Mouse (Mus musculus): ENCODE measurements around the gene Kdm5a. TPM values are rescaled to one million over a fixed set of nuclear protein-coding genes. Genes with fewer than 3 reads are reported as not detected.

Kdm5a gene
- total and polyA plus RNA-seq, 2 experiments from 2014 or later, result 23.0 to 23.4 TPM

DNA sequence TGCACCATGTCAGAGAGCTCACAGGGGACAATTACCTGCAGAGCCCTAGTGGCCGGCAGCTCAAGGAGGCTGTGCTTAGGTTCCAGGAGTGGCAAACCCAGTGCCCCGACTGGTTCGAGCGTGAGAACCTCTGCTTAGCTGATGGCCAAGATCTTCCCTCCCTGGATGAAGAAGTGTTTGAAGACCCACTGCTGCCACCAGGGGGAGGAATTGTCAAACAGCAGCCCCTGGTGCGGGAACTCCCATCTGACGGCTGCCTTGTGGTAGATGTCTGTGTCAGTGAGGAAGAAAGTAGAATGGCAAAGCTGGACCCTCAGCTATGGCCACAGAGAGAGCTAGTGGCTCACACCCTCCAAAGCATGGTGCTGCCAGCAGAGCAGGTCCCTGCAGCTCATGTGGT is 117.6 kb downstream of the Kdm5a start:
- no peak overlapping the region for H3K4me3 ChIP-seq (ENCODE audit: low read length)
- no peak overlapping the region for H3K9ac ChIP-seq (replicated peaks; ENCODE audit: low read length)
- no peak for DNase-seq (ENCODE audit: low spot score)
- ATAC-seq, result no peak
- H3K4me1 ChIP-seq (ENCODE audit: insufficient read depth, low read length), result no peaks in the 10 kb centered on the region
- H3K4me2 ChIP-seq (ENCODE audit: low read depth, low read length), result no peak overlapping the region
- H3K27me3 ChIP-seq (ENCODE audit: insufficient read depth, low read length), result no peaks in the 10 kb centered on the region
- no peaks in the 10 kb centered on the region for H3K9me3 ChIP-seq (ENCODE audit: low read length)
- H3K36me3 ChIP-seq (ENCODE audit: insufficient read depth, low read length), result peaks cover 5% of the 10 kb centered on the region; the same call in 1 of the 2 replicates
- no peak overlapping the region for H3K27ac ChIP-seq
- peak; percentile 47 for TF ChIP-seq CTCF (IDR thresholded peaks at IDR 0.05; ENCODE audit: low read depth)
- WGBS, result 92% methylated on average over 6 of the region's 6 CpGs

DNA sequence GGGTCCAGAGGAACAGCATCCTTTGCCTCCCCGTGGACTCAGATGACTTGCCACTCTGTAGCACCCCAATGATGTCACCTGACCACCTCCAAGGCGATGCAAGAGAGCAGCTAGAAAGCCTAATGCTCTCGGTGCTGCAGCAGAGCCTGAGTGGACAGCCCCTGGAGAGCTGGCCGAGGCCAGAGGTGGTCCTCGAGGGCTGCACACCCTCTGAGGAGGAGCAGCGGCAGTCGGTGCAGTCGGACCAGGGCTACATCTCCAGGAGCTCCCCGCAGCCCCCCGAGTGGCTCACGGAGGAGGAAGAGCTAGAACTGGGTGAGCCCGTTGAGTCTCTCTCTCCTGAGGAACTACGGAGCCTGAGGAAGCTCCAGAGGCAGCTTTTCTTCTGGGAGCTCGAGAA is 118.1 kb downstream of the Kdm5a start:
- WGBS, result 93% methylated on average over 14 of the region's 14 CpGs
- ATAC-seq, result no peak

DNA sequence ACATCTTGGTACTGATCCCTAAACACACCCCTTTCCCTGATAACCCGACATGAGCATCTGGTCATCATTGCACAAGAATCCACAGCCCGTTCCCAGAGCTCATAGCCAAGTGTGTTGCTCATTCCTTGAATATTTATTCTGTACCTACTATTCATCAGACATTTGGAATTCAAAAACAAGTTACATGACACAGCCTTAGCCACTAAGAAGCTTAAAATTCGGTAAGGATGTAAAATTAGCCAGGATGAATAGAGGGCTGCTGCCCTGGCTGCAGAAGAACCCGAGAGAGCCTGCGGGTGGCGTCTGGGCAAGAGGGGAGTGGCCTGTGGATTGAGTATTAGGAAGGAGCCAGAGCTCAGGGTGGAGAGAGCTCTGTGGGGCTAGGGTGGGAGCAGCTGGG is 118.8 kb downstream of the Kdm5a start:
- H3K36me3 ChIP-seq (ENCODE audit: insufficient read depth, low read length), result peaks cover 5% of the 10 kb centered on the region; the same call in 1 of the 2 replicates
- H3K4me3 ChIP-seq (ENCODE audit: low read length), result no peak overlapping the region
- H3K27me3 ChIP-seq (ENCODE audit: insufficient read depth, low read length), result no peaks in the 10 kb centered on the region
- H3K4me1 ChIP-seq (ENCODE audit: insufficient read depth, low read length), result no peaks in the 10 kb centered on the region
- TF ChIP-seq CTCF (IDR thresholded peaks at IDR 0.05; ENCODE audit: low read depth), result no peak
- H3K4me2 ChIP-seq (ENCODE audit: low read depth, low read length), result no peak overlapping the region
- 40% methylated on average over 6 of the region's 6 CpGs for WGBS
- DNase-seq (ENCODE audit: low spot score) (no peak), ATAC-seq (no peak)
- H3K9ac ChIP-seq (replicated peaks; ENCODE audit: low read length), result no peak overlapping the region
- H3K9me3 ChIP-seq (ENCODE audit: low read length), result no peaks in the 10 kb centered on the region
- no peak overlapping the region for H3K27ac ChIP-seq

More for the DNA sequence above, 118.1 kb downstream of the Kdm5a start:
- no peaks in the 10 kb centered on the region for H3K27me3 ChIP-seq (ENCODE audit: insufficient read depth, low read length)
- H3K4me1 ChIP-seq (ENCODE audit: insufficient read depth, low read length), result no peaks in the 10 kb centered on the region
- no peak overlapping the region for H3K27ac ChIP-seq
- no peak overlapping the region for H3K9ac ChIP-seq (replicated peaks; ENCODE audit: low read length)
- no peak for TF ChIP-seq CTCF (IDR thresholded peaks at IDR 0.05; ENCODE audit: low read depth)
- no peak overlapping the region for H3K4me3 ChIP-seq (ENCODE audit: low read length)
- no peak overlapping the region for H3K4me2 ChIP-seq (ENCODE audit: low read depth, low read length)
- peaks cover 5% of the 10 kb centered on the region; the same call in 1 of the 2 replicates for H3K36me3 ChIP-seq (ENCODE audit: insufficient read depth, low read length)
- H3K9me3 ChIP-seq (ENCODE audit: low read length), result no peaks in the 10 kb centered on the region
- DNase-seq (ENCODE audit: low spot score), result no peak

DNA sequence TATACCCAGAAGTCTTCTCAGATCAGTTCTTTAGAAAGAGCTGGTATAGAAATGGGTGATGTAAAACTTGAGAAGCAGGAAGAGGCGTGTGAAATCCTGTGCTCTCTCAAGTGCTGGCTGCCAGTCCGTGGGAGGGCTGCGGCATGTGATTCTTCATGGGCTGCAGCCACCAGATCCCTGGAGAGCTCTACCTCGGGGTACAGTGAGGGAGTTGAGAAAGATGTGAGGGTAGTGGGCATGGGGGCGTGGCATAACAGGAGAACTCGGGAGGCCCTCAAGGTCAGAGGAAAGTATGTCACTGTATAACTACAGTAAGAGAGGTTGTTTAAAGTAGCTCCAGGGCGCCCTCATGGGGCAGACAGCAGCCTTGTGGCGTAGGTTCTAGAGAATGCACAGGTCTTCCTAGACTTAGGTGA is 119.3 kb downstream of the Kdm5a start:
- Histone ChIP-seq H3K4me1 (ENCODE audit: insufficient read depth, low read length) (no peaks in the 10 kb centered on the region), H3K27ac (no peak overlapping the region), H3K4me3 (ENCODE audit: low read length) (no peak overlapping the region), H3K9ac (replicated peaks; ENCODE audit: low read length) (no peak overlapping the region), H3K27me3 (ENCODE audit: insufficient read depth, low read length) (no peaks in the 10 kb centered on the region), H3K4me2 (ENCODE audit: low read depth, low read length) (no peak overlapping the region), H3K9me3 (ENCODE audit: low read length) (no peaks in the 10 kb centered on the region), H3K36me3 (ENCODE audit: insufficient read depth, low read length) (peaks cover 5% of the 10 kb centered on the region; the same call in 1 of the 2 replicates)
- 35% methylated on average over 8 of the region's 8 CpGs for whole genome bisulfite sequencing
- peak; percentile 59 for TF ChIP-seq CTCF (IDR thresholded peaks at IDR 0.05; ENCODE audit: low read depth)
- no peak for ATAC-seq
- DNase-seq (ENCODE audit: low spot score), result peak; percentile 53

DNA sequence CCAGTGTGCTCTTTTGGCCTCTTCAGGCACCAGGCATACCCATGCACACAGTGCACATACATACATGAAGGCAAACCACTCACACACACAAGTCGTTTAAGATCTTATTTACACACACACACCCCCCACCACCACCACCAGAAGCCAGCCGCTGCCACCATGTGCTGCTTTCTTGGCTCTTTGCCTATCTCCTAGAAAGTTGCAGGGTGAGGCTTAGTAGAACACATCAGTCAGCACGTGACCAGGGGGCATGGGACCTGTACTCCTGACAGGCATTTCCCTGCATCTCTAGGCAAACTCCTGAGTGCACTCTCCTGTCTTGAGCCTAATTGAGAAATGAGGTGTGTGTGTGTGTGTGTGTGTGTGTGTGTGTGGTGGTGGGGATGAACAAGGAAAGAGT is 121.1 kb downstream of the Kdm5a start:
- H3K4me3 ChIP-seq (ENCODE audit: low read length), result no peak overlapping the region
- DNase-seq (ENCODE audit: low spot score) (no peak), ATAC-seq (no peak)
- no peak for TF ChIP-seq CTCF (IDR thresholded peaks at IDR 0.05; ENCODE audit: low read depth)
- no peak overlapping the region for H3K4me2 ChIP-seq (ENCODE audit: low read depth, low read length)
- no peak overlapping the region for H3K27ac ChIP-seq
- peaks cover 5% of the 10 kb centered on the region; the same call in 1 of the 2 replicates for H3K36me3 ChIP-seq (ENCODE audit: insufficient read depth, low read length)
- 46% methylated on average over 3 of the region's 3 CpGs for WGBS
- no peaks in the 10 kb centered on the region for H3K27me3 ChIP-seq (ENCODE audit: insufficient read depth, low read length)
- peaks cover 6% of the 10 kb centered on the region; the same call in 1 of the 2 replicates for H3K4me1 ChIP-seq (ENCODE audit: insufficient read depth, low read length)
- H3K9ac ChIP-seq (replicated peaks; ENCODE audit: low read length), result no peak overlapping the region
- no peaks in the 10 kb centered on the region for H3K9me3 ChIP-seq (ENCODE audit: low read length)

DNA sequence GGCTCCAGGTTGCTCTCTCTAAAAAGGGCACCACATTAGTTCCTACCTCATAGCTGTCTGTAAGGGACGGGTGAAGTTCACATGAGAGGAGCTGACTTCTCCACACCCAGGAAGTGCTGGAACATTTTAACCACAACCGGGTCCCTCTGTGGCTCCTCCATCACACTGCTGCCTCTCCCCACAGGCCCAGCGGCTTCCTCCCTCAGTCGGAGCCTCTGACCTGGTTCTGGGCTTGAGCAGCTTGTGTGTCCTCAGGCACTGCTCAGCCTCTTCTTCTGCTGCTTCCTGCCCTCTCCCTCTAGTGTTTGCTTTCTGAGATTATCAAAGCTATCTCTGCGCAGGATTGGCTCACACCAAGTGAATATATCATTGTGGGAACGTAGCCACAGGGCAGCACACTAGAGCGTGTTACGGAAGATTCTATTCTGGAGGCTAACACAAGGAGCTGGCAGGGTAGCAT is 122.2 kb downstream of the Kdm5a start:
- Histone ChIP-seq H3K4me2 (ENCODE audit: low read depth, low read length) (no peak overlapping the region), H3K9me3 (ENCODE audit: low read length) (no peaks in the 10 kb centered on the region), H3K27ac (no peak overlapping the region), H3K27me3 (ENCODE audit: insufficient read depth, low read length) (no peaks in the 10 kb centered on the region), H3K4me1 (ENCODE audit: insufficient read depth, low read length) (peaks cover 14% of the 10 kb centered on the region; the same call in 1 of the 2 replicates), H3K9ac (replicated peaks; ENCODE audit: low read length) (no peak overlapping the region), H3K4me3 (ENCODE audit: low read length) (no peak overlapping the region), H3K36me3 (ENCODE audit: insufficient read depth, low read length) (peaks cover 5% of the 10 kb centered on the region; the same call in 1 of the 2 replicates)
- ATAC-seq (peak; percentile 13; the same call in 1 of the 2 replicates), DNase-seq (ENCODE audit: low spot score) (no peak)
- 49% methylated on average over 8 of the region's 8 CpGs for WGBS
- TF ChIP-seq CTCF (IDR thresholded peaks at IDR 0.05; ENCODE audit: low read depth), result peak; percentile 42

DNA sequence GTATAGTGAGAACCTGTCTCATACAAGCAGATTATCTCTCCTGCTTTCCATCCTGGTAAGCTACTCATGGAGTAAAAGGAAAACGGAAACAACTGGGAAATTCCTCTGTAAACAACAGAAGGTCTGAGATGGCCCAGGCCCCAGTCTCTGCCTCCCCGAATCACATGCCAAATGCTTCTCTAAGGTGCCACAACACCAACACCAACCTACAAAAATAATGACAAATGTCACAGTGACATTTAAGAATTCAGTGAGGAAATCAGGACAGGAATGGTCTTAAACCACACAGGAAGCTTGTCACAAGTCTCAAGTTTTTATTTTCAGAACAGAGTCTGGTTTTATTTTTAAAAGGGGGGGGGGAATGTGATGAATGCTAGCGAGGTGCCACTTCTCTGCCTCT is 124.7 kb downstream of the Kdm5a start:
- H3K4me1 ChIP-seq (ENCODE audit: insufficient read depth, low read length), result peaks cover 23% of the 10 kb centered on the region
- no peaks in the 10 kb centered on the region for H3K36me3 ChIP-seq (ENCODE audit: insufficient read depth, low read length)

More for the DNA sequence above, 124.7 kb downstream of the Kdm5a start:
- Histone ChIP-seq H3K4me3 (ENCODE audit: low read length) (no peak overlapping the region), H3K9ac (replicated peaks; ENCODE audit: low read length) (no peak overlapping the region), H3K4me2 (ENCODE audit: low read depth, low read length) (no peak overlapping the region), H3K9me3 (ENCODE audit: low read length) (no peaks in the 10 kb centered on the region), H3K27me3 (ENCODE audit: insufficient read depth, low read length) (no peaks in the 10 kb centered on the region), H3K27ac (no peak overlapping the region)
- DNase-seq (ENCODE audit: low spot score), result no peak
- no peak for ATAC-seq
- WGBS, result 76% methylated on average over 3 of the region's 3 CpGs
- TF ChIP-seq CTCF (IDR thresholded peaks at IDR 0.05; ENCODE audit: low read depth), result no peak

All from hindbrain, postnatal 0 days (tissue).